In the genomic region with DNA sequence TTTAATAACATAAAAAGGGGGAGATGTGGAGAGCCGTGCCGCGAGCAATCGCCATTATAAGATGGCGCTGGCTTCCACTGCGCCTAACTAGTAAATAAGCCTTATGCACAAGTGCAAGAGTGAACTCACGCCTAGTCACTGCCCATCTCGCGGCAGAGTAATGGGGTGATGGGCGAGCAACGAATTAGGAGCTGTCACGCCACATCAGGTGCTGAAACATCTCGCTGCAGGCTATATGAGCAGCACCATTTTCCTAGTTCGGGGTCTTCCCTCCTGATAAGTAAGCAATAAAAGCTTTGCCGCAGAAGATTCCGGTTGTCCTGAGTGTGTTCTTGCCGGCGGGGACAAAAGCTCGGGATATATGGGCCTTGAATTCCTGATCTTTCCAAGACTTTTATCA, we compare ENCODE assay signal across 13 mouse cellular contexts. TPM values are rescaled to one million over a fixed set of nuclear protein-coding genes. Genes with fewer than 3 reads are reported as not detected.
"Had no signal": no experiment of that assay in that cellular context is flagged by ENCODE, and none has a peak within 500 bp of the region (broad histone marks: within the 10 kb centered on the region; RNA-seq: fewer than 3 reads in every experiment).

No protein-coding gene starts in this region.

RNA-seq across cellular contexts. Expression of gene Vmn1r1, which starts 12.7 kb away (rescaled TPM):
- polyA plus RNA-seq: neural tube, embryonic 13.5 days; neural tube, embryonic 14.5 days; neural tube, embryonic 15.5 days; small intestine, adult 2 months; spleen, adult 2 months; stomach, embryonic 14.5 days; stomach, embryonic 15.5 days; stomach, embryonic 16.5 days; stomach, postnatal 0 days; testis, adult 2 months; thymus, adult 2 months; thymus, postnatal 0 days; urinary bladder, adult 2 months had no signal
